Mouse (Mus musculus): ENCODE results near the gene Zdhhc19. TPM values are rescaled to one million over a fixed set of nuclear protein-coding genes. Genes with fewer than 3 reads are reported as not detected.
"Not testable (repeated sequence)": the region's sequence is repeated elsewhere in the genome, so short reads cannot be mapped to it uniquely, and the experiment has no call there.

The Zdhhc19 gene
- total RNA-seq, 2 experiments from 2014 or later = not detected

DNA sequence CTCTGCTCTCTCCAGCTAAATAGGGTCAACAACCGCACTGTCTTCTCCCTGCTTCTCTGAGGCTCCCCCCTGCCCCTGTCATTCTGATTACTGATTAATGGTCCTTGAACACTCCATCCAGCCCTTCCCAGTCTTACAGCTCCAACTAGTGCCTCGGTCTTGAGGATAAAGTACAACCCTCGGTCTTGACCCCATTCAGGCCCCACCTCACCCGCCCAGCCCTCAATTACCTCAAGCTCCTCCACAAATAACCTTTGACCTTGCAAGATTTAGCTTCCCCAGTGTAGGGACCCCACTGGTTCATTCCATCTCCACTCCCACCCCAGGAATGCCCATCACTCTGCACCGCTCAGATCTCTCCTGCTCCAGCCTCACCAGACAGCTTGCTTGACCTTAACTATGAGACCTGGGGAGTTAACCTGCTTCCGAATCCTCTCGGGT is 11.6 kb upstream of the Zdhhc19 start:
- intact Hi-C loops (cut with DNase I) = no loop called here
- no peak for DNase-seq

DNA sequence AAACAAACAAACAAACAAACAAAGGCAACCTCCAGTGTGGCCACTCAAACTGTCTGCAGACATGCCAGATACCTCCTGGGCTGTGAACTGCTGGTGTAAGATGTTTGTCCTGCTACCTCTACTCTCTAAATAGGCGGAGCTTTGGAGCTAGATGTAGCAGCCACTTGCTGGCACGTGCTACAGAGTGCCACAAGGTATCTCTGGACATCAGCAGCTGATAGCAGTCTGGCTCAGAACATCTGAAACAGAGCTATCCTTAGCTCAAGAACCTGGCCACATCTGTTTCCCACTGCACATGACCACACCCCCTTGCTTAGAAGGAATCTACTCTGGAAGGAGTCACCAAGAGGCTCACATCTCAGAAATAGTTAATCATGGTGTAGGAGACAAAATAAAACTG is 10.9 kb upstream of the Zdhhc19 start:
- intact Hi-C loops (cut with DNase I) = no loop called here

DNA sequence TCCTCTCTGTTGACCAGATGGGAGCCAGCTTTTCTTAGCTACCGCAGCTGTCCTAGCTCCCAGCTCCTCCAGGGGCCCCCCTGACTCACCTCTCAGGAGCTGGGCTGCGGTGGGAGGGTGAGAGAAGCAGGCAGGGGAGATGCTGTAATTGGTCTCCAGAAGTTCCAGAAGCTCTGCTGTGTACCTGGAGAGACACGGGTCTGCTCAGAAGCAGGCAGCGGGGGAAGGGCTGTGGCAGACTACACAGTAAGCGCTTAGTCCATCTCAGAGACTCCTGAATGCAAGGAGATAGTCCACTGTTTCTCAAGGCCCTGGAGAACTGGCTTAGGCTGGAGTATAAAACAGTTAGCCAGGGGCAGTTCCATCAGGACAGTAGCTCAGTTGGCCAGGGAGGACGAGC is 10.0 kb upstream of the Zdhhc19 start:
- no peak for DNase-seq
- intact Hi-C loops (cut with DNase I) = no loop called here

More for the DNA sequence above, 10.9 kb upstream of the Zdhhc19 start:
- DNase-seq = no peak

- peak in 1 of 2 experiments; percentile 22 for DNase-seq
- intact Hi-C loops (cut with DNase I) = no loop called here
Measured at GRCm38 (mm10) chr16:32487234-32488111, 8.6 kb upstream of the Zdhhc19 start, which contains the start of gene Slc51a. Gene Slc51a, minus strand, starts transcription at chr16:32487879.

DNA sequence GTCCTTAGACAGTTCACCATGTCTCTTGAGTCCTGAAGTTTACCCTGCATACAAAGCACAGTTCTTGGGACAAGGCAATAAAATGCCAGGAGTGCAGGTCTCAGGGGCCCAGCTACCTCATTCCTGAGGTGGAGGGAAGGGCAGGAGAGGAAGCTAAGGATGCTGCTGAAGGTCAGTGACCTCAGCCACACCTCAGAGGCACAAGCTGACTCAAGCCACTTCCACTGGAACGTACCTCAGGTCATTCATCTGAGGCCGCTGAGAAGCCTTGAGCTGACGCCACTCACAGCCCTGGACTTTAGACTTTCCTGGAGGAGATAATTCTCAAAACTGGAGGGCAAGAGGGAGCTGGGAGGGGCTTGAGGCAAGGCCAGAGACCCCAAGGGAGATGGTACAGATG is 7.1 kb upstream of the Zdhhc19 start:
- DNase-seq = no peak
- intact Hi-C loops (cut with DNase I) = no loop called here

- DNase-seq; intact Hi-C loops (cut with DNase I): not testable (repeated sequence)
Measured at GRCm38 (mm10) chr16:32494371-32494770, 1.7 kb upstream of the Zdhhc19 start.

DNA sequence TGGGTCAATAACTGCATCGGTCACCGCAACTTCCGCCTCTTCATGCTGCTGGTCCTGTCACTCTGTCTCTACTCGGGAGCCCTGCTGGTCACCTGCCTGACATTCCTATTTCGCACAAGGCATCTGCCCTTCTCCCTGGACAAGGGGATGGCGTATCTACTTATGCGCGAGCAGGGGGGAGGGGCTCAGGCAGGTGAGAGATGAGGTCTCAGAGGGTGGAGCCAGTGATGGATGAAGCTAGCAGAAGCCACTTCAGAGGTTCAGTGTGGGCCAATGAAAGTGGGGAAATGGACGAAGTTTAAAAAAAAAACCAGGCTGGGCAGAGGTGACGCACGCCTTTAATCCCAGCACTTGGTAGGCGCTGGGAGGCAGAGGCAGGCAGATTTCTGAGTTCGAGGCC is 2.9 kb downstream of the Zdhhc19 start:
- intact Hi-C loops (cut with DNase I) = loop anchor here (2.0 kb wide), 1 partner anchor 384 kb away; no protein-coding TSS in a partner anchor
- no peak for DNase-seq

DNA sequence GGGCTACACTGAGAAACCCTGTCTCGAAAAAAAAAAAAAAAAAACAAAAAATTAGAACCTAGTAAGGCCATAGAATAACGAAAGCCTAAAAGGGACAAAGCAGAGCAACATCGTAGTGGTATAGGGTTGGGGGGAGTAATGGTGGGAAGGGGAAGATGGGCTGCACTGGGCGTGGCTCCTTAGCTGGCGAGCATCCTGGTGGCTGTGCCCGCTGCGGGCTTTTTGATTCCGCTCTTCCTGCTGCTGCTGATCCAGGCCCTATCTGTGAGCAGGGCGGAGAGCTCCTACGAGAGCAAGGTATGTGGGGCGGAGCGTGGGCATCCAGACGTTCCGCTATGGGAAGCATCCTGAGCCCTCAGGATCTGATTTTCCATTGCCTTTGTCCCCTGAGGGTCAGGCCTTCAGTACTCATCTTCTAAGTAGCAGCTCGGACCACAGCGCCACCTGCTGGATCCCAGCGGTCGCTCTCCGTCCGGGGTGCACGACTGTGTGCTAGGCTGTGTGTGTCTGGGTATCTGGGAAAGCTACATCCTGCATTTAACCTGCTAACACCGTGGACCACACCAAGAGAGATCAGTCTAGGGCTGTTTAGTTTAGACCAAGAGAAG is 3.5 kb downstream of the Zdhhc19 start:
- DNase-seq = peak; percentile 86 to 92
- intact Hi-C loops (cut with DNase I) = loop anchor here (2.0 kb wide), 1 partner anchor 385 kb away; no protein-coding TSS in a partner anchor

DNA sequence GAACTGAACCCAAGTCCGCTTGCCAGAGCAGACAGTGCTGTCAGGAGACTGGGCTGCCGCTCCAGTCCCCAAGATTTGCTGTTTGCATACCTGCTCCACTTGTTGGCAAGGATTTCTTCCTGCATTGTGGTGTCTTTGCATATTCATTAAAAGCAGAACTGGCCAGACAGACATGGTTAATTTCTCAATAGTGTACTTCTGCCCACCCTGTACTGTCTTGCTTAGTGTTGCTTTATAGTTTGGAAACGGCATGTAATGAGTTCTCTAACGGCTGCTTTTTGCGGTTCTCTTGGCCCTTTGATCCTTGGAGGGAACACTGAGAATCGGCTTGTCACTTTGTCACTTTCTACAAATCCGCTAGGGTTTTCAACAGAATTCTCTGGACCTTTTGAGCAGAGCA is 5.4 kb downstream of the Zdhhc19 start:
- no peak for DNase-seq
- intact Hi-C loops (cut with DNase I) = no loop called here

- no peak for DNase-seq
- intact Hi-C loops (cut with DNase I) = no loop called here
Measured at GRCm38 (mm10) chr16:32502621-32503335, 6.7 kb downstream of the Zdhhc19 start.

GRCm38 (mm10) chr16:32503633-32504032 is 7.6 kb downstream of the Zdhhc19 start:
- intact Hi-C loops (cut with DNase I) = no loop called here
- no peak for DNase-seq

- DNase-seq = no peak
- intact Hi-C loops (cut with DNase I) = loop anchor here (2.0 to 5.0 kb wide), 2 partner anchors 131 to 177 kb away; no protein-coding TSS in a partner anchor
Measured at GRCm38 (mm10) chr16:32506298-32506697, 10.2 kb downstream of the Zdhhc19 start.

- intact Hi-C loops (cut with DNase I) = loop anchor here (2.0 to 5.0 kb wide), 2 partner anchors 130 to 176 kb away; no protein-coding TSS in a partner anchor
Measured at GRCm38 (mm10) chr16:32506868-32507267, 10.8 kb downstream of the Zdhhc19 start.

DNA sequence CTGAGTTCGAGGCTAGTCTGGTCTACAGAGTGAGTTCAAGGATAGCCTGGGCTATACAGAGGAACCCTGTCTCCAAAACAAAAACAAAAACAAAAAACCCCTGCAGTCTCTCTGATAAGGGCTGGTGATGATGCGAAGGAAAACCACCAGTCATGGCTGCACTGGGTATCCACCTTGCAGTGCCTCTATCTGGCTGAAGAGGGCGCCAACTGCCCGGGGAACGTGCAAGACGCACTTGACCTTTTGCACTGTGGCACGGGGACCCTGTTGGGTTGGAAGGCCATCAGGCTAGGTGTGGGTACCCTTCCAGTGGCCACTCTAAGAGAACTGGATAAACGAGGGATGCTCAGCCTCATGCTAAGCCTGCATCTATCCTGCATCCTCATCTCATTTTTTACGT is 11.3 kb downstream of the Zdhhc19 start:
- DNase-seq = peak; percentile 55 to 76
- intact Hi-C loops (cut with DNase I) = loop anchor here (2.0 to 5.0 kb wide), 2 partner anchors 130 to 175 kb away; no protein-coding TSS in a partner anchor

More at GRCm38 (mm10) chr16:32506868-32507267, 10.8 kb downstream of the Zdhhc19 start:
- DNase-seq = no peak

GRCm38 (mm10) chr16:32508035-32508434 is 12.0 kb downstream of the Zdhhc19 start:
- intact Hi-C loops (cut with DNase I) = loop anchor here (2.0 to 5.0 kb wide), 2 partner anchors 101 to 129 kb away; partner anchors contain the start of gene Tfrc
- no peak for DNase-seq

DNA sequence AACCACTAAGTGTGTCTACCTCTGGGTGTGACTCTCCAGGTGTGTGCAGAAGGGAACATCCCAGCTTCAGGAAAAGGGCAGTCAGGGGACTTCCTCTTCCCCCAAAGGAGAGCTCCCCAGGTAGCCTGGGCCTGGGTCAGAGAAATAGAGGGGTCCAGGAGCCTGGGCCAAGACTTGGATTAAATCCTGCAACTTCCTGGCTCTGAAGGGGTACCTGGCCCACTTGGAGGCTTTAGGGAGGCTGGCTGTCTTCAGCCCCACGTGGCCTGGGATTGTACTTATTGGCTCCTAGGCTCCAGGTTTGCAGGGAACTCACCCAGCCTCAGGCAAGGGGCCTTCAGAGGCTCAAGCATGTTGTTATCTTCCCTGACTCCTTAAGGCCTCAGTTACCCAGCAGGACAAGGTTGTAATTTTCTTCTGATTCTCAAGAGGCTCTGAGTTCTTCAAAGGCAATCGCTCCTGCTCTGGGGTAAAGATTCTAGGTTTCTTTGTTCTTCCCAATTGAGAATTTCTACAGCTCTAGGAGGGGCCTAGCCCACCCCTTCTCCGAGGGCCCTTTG is 12.5 kb downstream of the Zdhhc19 start:
- intact Hi-C loops (cut with DNase I) = loop anchor here (2.0 to 5.0 kb wide), 2 partner anchors 100 to 129 kb away; partner anchors contain the start of gene Tfrc

DNA sequence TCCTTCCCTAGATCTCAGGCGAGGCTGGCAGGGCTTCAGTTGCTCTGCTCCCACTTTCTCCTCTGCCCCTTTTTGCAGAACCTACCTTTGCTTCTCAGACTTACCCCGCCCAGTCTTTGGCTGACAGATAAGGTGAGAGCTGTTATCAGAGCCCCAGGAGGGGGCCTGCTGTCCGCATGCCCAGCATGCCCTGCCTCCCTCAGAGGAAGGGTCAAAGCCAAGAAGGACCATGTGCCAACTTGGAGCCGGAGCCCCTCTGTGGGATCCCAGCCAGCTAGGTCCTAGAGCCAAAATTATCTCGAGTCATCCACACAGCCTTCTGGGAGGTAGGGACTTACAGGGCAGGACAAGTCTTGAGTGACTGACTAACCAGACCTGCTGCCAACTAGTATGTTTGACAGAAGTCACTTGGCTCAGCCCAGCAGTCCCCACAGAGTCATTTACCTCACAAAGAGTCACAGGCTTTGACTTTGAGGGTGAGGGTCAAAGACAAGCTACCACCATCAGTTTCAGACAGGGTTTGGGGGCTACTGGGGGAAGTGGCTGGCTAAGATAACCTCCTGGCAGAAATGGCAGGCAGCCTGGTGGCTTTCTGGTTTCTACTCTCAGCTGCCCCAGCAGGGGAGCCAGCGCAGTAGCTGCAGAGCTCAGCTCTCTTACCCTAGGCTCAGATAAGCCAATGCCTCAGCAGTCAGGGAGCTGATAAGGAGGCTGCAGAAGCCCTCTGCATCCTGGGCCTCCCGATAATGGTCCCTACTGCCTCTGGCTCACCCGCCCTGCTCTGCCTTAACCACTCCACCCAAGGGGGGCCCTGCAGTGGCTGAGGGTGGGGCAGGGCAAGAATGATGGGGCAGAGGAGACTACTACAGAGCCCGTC is 13.2 kb downstream of the Zdhhc19 start:
- intact Hi-C loops (cut with DNase I) = loop anchor here (2.0 to 5.0 kb wide), 2 partner anchors 99 to 128 kb away; partner anchors contain the start of gene Tfrc
- peak; percentile 39 to 44 for DNase-seq

More for the DNA sequence above, 12.5 kb downstream of the Zdhhc19 start:
- DNase-seq = no peak

- intact Hi-C loops (cut with DNase I) = no loop called here
- DNase-seq = no peak
Measured at GRCm38 (mm10) chr16:32510399-32511337, 14.6 kb downstream of the Zdhhc19 start.

Data from heart, postnatal 14 days (tissue).